Mouse (Mus musculus): ENCODE data around the gene Pak2.

The Pak2 gene

GRCm38 (mm10) chr16:31993946-31994345, 85.2 kb downstream of the Pak2 start:
- no peak for DNase-seq

GRCm38 (mm10) chr16:31993195-31993594, 85.9 kb downstream of the Pak2 start:
- DNase-seq: no peak

GRCm38 (mm10) chr16:31992039-31992438, 87.1 kb downstream of the Pak2 start:
- no peak for DNase-seq

- no peak for DNase-seq
These were observed 98.2 kb downstream of the Pak2 start for GRCm38 (mm10) chr16:31980946-31981345.

GRCm38 (mm10) chr16:31979501-31979900, 99.6 kb downstream of the Pak2 start:
- DNase-seq: no peak

- no peak for DNase-seq
These were observed 103.9 kb downstream of the Pak2 start for GRCm38 (mm10) chr16:31975258-31975657.

All from lung, postnatal 10 days (tissue).